Comparison of ENCODE assay signal across 12 mouse cellular contexts in the genomic region with DNA sequence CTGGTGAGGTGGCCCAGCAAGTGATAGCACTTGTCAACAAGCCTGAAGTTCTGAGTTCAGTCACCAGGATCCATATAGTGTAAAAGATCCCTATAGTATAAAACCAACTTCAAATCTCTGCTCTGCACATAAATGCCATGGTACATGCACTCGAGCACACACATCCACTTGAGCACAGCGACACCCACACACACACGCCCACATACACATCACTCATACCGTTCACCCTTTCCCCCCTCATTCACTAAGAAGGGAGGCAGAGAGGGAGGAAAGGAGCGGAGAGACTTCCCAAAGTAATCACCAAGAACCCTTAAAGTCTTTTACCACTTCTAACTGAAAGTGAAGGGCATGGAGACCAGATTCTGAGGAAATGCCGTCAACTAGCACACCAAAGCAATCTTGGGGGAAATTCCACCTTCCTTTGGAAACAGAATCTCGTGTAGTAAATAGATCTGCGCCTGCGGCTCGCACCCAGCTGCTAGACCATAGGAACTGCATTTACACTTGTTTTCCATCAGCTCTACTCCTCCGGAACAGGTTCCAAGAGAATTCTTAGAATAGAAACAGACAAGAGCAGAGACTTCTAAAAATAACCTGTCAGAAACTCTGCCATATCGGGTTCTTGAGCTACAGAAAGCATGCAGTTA. TPM values are rescaled to one million over a fixed set of nuclear protein-coding genes. Genes with fewer than 3 reads are reported as not detected.
DNase-seq lines count a peak whose midpoint lies in the region; ATAC-seq and TF ChIP-seq lines count a peak whose summit lies in the region.
"Had no signal": no experiment of that assay in that cellular context is flagged by ENCODE, and none has a peak within 500 bp of the region (broad histone marks: within the 10 kb centered on the region; RNA-seq: fewer than 3 reads in every experiment).

No protein-coding gene starts in this region.

- no peak for TF ChIP-seq EP300 in heart, postnatal 0 days (IDR thresholded peaks at IDR 0.05; ENCODE audit: low read depth)

- no peak overlapping the region for H3K4me3 ChIP-seq in embryonic facial prominence, embryonic 14.5 days (ENCODE audit: low read depth, low read length)
- H3K4me3 ChIP-seq in embryonic facial prominence, embryonic 10.5 days, result no peak overlapping the region
- H3K4me3 ChIP-seq in heart, postnatal 0 days (ENCODE audit: low read depth, low read length), result peak overlapping the region; percentile 32
- H3K4me3 ChIP-seq: embryonic facial prominence, embryonic 13.5 days; midbrain, embryonic 13.5 days had no signal

- DNase-seq in embryonic facial prominence, embryonic 14.5 days (ENCODE audit: low spot score), result peak; percentile 12
- no peak for DNase-seq in embryonic facial prominence, embryonic 10.5 days (ENCODE audit: low spot score)
- DNase-seq in heart, postnatal 0 days (ENCODE audit: low spot score), result peak; percentile 74
- peak; percentile 37 for DNase-seq in right cerebral cortex, adult 18-20 months
- no peak for DNase-seq in urinary bladder, adult 18-20 months (ENCODE audit: low spot score in 2 of 2)
- no peak for DNase-seq in natural killer cell, adult 2 months (ENCODE audit: low spot score in 2 of 2)
- DNase-seq: kidney, postnatal 10 days had no signal

- no peaks in the 10 kb centered on the region for H3K27me3 ChIP-seq in embryonic facial prominence, embryonic 14.5 days (replicated peaks; ENCODE audit: control insufficient read depth, insufficient read depth, low read length)
- H3K27me3 ChIP-seq in embryonic facial prominence, embryonic 10.5 days (replicated peaks; ENCODE audit: low read depth, poor library complexity, severe bottlenecking), result no peaks in the 10 kb centered on the region
- no peaks in the 10 kb centered on the region for H3K27me3 ChIP-seq in heart, postnatal 0 days (ENCODE audit: control insufficient read depth, insufficient read depth, low read length)
- H3K27me3 ChIP-seq: embryonic facial prominence, embryonic 13.5 days; midbrain, embryonic 13.5 days had no signal

- no peak overlapping the region for H3K9ac ChIP-seq in embryonic facial prominence, embryonic 14.5 days (ENCODE audit: low read depth, low read length)
- H3K9ac ChIP-seq in heart, postnatal 0 days (replicated peaks; ENCODE audit: low read depth, low read length), result peak overlapping the region; percentile 27
- H3K9ac ChIP-seq: embryonic facial prominence, embryonic 13.5 days; midbrain, embryonic 13.5 days had no signal

- 85% methylated on average over 12 of the region's 12 CpGs for WGBS in embryonic facial prominence, embryonic 14.5 days
- WGBS in embryonic facial prominence, embryonic 10.5 days, result 93% methylated on average over 12 of the region's 12 CpGs
- WGBS in heart, postnatal 0 days, result 14% methylated on average over 12 of the region's 12 CpGs

- no peak overlapping the region for H3K4me2 ChIP-seq in embryonic facial prominence, embryonic 14.5 days (ENCODE audit: low read depth, low read length)
- H3K4me2 ChIP-seq in heart, postnatal 0 days (ENCODE audit: low read depth, low read length), result peak overlapping the region; percentile 46
- H3K4me2 ChIP-seq: embryonic facial prominence, embryonic 13.5 days; liver, embryonic 11.5 days; midbrain, embryonic 13.5 days had no signal

- H3K27ac ChIP-seq in embryonic facial prominence, embryonic 14.5 days (replicated peaks; ENCODE audit: low read depth, low read length), result no peak overlapping the region
- no peak overlapping the region for H3K27ac ChIP-seq in embryonic facial prominence, embryonic 10.5 days (replicated peaks)
- peak overlapping the region; percentile 90 for H3K27ac ChIP-seq in heart, postnatal 0 days (ENCODE audit: low read depth)
- H3K27ac ChIP-seq: embryonic facial prominence, embryonic 13.5 days; midbrain, embryonic 13.5 days had no signal

- H3K9me3 ChIP-seq in embryonic facial prominence, embryonic 14.5 days (ENCODE audit: control insufficient read depth, low read length), result no peaks in the 10 kb centered on the region
- H3K9me3 ChIP-seq in embryonic facial prominence, embryonic 10.5 days, result no peaks in the 10 kb centered on the region
- no peaks in the 10 kb centered on the region for H3K9me3 ChIP-seq in heart, postnatal 0 days (replicated peaks; ENCODE audit: control insufficient read depth, low read length)
- H3K9me3 ChIP-seq: embryonic facial prominence, embryonic 13.5 days; midbrain, embryonic 13.5 days had no signal

- peaks cover 15% of the 10 kb centered on the region; the same call in 1 of the 2 replicates for H3K36me3 ChIP-seq in embryonic facial prominence, embryonic 14.5 days (ENCODE audit: control insufficient read depth, insufficient read depth, low read length)
- H3K36me3 ChIP-seq in embryonic facial prominence, embryonic 10.5 days (replicated peaks), result peaks cover 64% of the 10 kb centered on the region
- peaks cover 8% of the 10 kb centered on the region; the same call in 1 of the 2 replicates for H3K36me3 ChIP-seq in heart, postnatal 0 days (replicated peaks; ENCODE audit: control insufficient read depth, insufficient read depth, low read length)

- H3K4me1 ChIP-seq in embryonic facial prominence, embryonic 14.5 days (ENCODE audit: control insufficient read depth, insufficient read depth, low read length), result no peaks in the 10 kb centered on the region
- H3K4me1 ChIP-seq in embryonic facial prominence, embryonic 10.5 days, result no peaks in the 10 kb centered on the region
- H3K4me1 ChIP-seq in heart, postnatal 0 days (ENCODE audit: control insufficient read depth, insufficient read depth), result peaks cover 39% of the 10 kb centered on the region
- H3K4me1 ChIP-seq: embryonic facial prominence, embryonic 13.5 days; midbrain, embryonic 13.5 days had no signal

- no peak for ATAC-seq in embryonic facial prominence, embryonic 14.5 days (ENCODE audit: low read depth)
- ATAC-seq in frontal cortex, adult (ENCODE audit: low TSS enrichment), result peak; percentile 95
- peak; percentile 81 for ATAC-seq in heart, postnatal 0 days (ENCODE audit: insufficient read depth, low read depth)
- no peak for ATAC-seq in megakaryocyte, adult 5-6 weeks (ENCODE audit: poor library complexity, severe bottlenecking)
- ATAC-seq: midbrain, embryonic 13.5 days had no signal

- no peak for TF ChIP-seq CTCF in heart, postnatal 0 days (IDR thresholded peaks at IDR 0.05; ENCODE audit: low read depth)

RNA-seq across cellular contexts. Expression of a gene that starts 19.3 kb away (rescaled TPM):
- 62.4 and 62.7 TPM in 2 replicates for polyA plus RNA-seq in embryonic facial prominence, embryonic 14.5 days (2014; fragmentation: Nextera tagmentation; extraction: Ambion mirVana)
- 95.7 and 101 TPM in 2 replicates for polyA plus RNA-seq in embryonic facial prominence, embryonic 10.5 days (2016; fragmentation: Nextera tagmentation; extraction: Ambion mirVana)
- total RNA-seq in heart, postnatal 0 days (2014; rRNA removed; ENCODE audit: low replicate concordance), result 18.2 and 19.5 TPM in 2 replicates
- polyA plus RNA-seq in heart, postnatal 0 days (2015; fragmentation: Nextera tagmentation; extraction: Ambion mirVana), result 26.4 and 27.1 TPM in 2 replicates
- 26.1 and 35.6 TPM in 2 replicates for total RNA-seq in megakaryocyte, adult 5-6 weeks (2015)
- 11.3 and 12.3 TPM in 2 replicates for total RNA-seq in megakaryocyte, adult 5-6 weeks (2017)

RNA-seq across cellular contexts. Expression of a gene that starts 59.0 kb away (rescaled TPM):
- 50.8 and 51.7 TPM in 2 replicates for polyA plus RNA-seq in embryonic facial prominence, embryonic 14.5 days (2014; fragmentation: Nextera tagmentation; extraction: Ambion mirVana)
- 62.0 and 62.6 TPM in 2 replicates for polyA plus RNA-seq in embryonic facial prominence, embryonic 10.5 days (2016; fragmentation: Nextera tagmentation; extraction: Ambion mirVana)
- 31.0 and 35.9 TPM in 2 replicates for total RNA-seq in heart, postnatal 0 days (2014; rRNA removed; ENCODE audit: low replicate concordance)
- 29.0 and 31.1 TPM in 2 replicates for polyA plus RNA-seq in heart, postnatal 0 days (2015; fragmentation: Nextera tagmentation; extraction: Ambion mirVana)
- 50.4 and 52.9 TPM in 2 replicates for total RNA-seq in megakaryocyte, adult 5-6 weeks (2015)
- total RNA-seq in megakaryocyte, adult 5-6 weeks (2017), result 46.9 and 51.0 TPM in 2 replicates

Comparison
In these comparisons a context has a peak if more than half of its experiments do, and no peak if none do; other contexts are left out.
1. DNase-seq: peak in embryonic facial prominence, embryonic 14.5 days (single experiment), heart, postnatal 0 days (single experiment) and right cerebral cortex, adult 18-20 months (single experiment); none in embryonic facial prominence, embryonic 10.5 days (single experiment), urinary bladder, adult 18-20 months (0 of 2) and natural killer cell, adult 2 months (0 of 2).
2. ATAC-seq: peak in frontal cortex, adult (single experiment) and heart, postnatal 0 days (single experiment); none in embryonic facial prominence, embryonic 14.5 days (single experiment) and megakaryocyte, adult 5-6 weeks (single experiment).